Mouse (Mus musculus): ENCODE data around the gene Cd320. TPM values are rescaled to one million over a fixed set of nuclear protein-coding genes. Genes with fewer than 3 reads are reported as not detected.
"Not testable (repeated sequence)": the region's sequence is repeated elsewhere in the genome, so short reads cannot be mapped to it uniquely, and the experiment has no call there.

Gene Cd320
- polyA plus RNA-seq, 1 experiment from 2014 or later, result 63.5 TPM

- 70% methylated on average over 4 of the region's 4 CpGs for WGBS
Observed at GRCm38 (mm10) chr17:33812990-33813389, 29.9 kb upstream of the Cd320 start.

GRCm38 (mm10) chr17:33815399-33815798 lies 27.5 kb upstream of the Cd320 start:
- Histone ChIP-seq H3K36me3 (peaks cover 15% of the 10 kb centered on the region), H3K4me1 (peaks cover 24% of the 10 kb centered on the region), H3K9me3 (no peaks in the 10 kb centered on the region), H3K4me2 (replicated peaks) (no peak overlapping the region), H3K9ac (replicated peaks) (no peak overlapping the region), H3K27me3 (peaks cover 12% of the 10 kb centered on the region), H3K4me3 (no peak overlapping the region), H3K27ac (replicated peaks) (no peak overlapping the region)
- ATAC-seq (ENCODE audit: low FRiP score, low read depth), result no peak
- 88% methylated on average over 6 of the region's 6 CpGs for WGBS

More at GRCm38 (mm10) chr17:33812990-33813389, 29.9 kb upstream of the Cd320 start:
- Histone ChIP-seq H3K9me3 (no peaks in the 10 kb centered on the region), H3K4me2 (replicated peaks) (no peak overlapping the region), H3K36me3 (no peaks in the 10 kb centered on the region), H3K4me1 (peaks cover 18% of the 10 kb centered on the region), H3K4me3 (no peak overlapping the region), H3K27ac (replicated peaks) (no peak overlapping the region), H3K9ac (replicated peaks) (no peak overlapping the region), H3K27me3 (peaks cover 12% of the 10 kb centered on the region)
- ATAC-seq (ENCODE audit: low FRiP score, low read depth), result no peak

- H3K27me3 ChIP-seq, result peaks cover 3% of the 10 kb centered on the region; the same call in 1 of the 2 replicates
- peaks cover 27% of the 10 kb centered on the region for H3K36me3 ChIP-seq
- peak overlapping the region; percentile 76; the same call in 1 of the 2 replicates for H3K9ac ChIP-seq (replicated peaks)
- 82% methylated on average over 5 of the region's 5 CpGs for WGBS
- H3K4me3 ChIP-seq, result peak overlapping the region; percentile 60; the same call in 1 of the 2 replicates
- ATAC-seq (ENCODE audit: low FRiP score, low read depth), result no peak
- peak overlapping the region; percentile 88 for H3K4me2 ChIP-seq (replicated peaks)
- H3K4me1 ChIP-seq, result peaks cover 20% of the 10 kb centered on the region
- no peak overlapping the region for H3K27ac ChIP-seq (replicated peaks)
- H3K9me3 ChIP-seq, result no peaks in the 10 kb centered on the region
Observed at GRCm38 (mm10) chr17:33816612-33817011, 26.3 kb upstream of the Cd320 start.

- H3K27ac ChIP-seq (replicated peaks), result peak overlapping the region; percentile 87
- no peaks in the 10 kb centered on the region for H3K9me3 ChIP-seq
- ATAC-seq (ENCODE audit: low FRiP score, low read depth), result peak; percentile 97
- H3K4me1 ChIP-seq, result peaks cover 27% of the 10 kb centered on the region
- H3K4me3 ChIP-seq, result peak overlapping the region; percentile 60
- peak overlapping the region; percentile 76 for H3K9ac ChIP-seq (replicated peaks)
- no peaks in the 10 kb centered on the region; the same call in 1 of the 2 replicates for H3K27me3 ChIP-seq
- peaks cover 34% of the 10 kb centered on the region for H3K36me3 ChIP-seq
- WGBS, result under 1% methylated on average over 89 of the region's 89 CpGs
- peak overlapping the region; percentile 88 for H3K4me2 ChIP-seq (replicated peaks)
Observed at GRCm38 (mm10) chr17:33817184-33817968, 25.5 kb upstream of the Cd320 start.

- Histone ChIP-seq H3K36me3 (peaks cover 40% of the 10 kb centered on the region), H3K27ac (replicated peaks) (peak overlapping the region; percentile 87), H3K4me2 (replicated peaks) (peak overlapping the region; percentile 88), H3K4me1 (peaks cover 34% of the 10 kb centered on the region), H3K9ac (replicated peaks) (peak overlapping the region; percentile 76), H3K27me3 (no peaks in the 10 kb centered on the region), H3K9me3 (no peaks in the 10 kb centered on the region), H3K4me3 (peak overlapping the region; percentile 60)
- no peak; the same call in 1 of the 2 replicates for ATAC-seq (ENCODE audit: low FRiP score, low read depth)
- WGBS, result 14% methylated on average over 33 of the region's 33 CpGs
Observed at GRCm38 (mm10) chr17:33817969-33818643, 24.8 kb upstream of the Cd320 start.

- no peak overlapping the region for H3K27ac ChIP-seq (replicated peaks)
Observed at GRCm38 (mm10) chr17:33822436-33822959, 20.4 kb upstream of the Cd320 start.

GRCm38 (mm10) chr17:33823171-33823570 lies 19.7 kb upstream of the Cd320 start:
- not testable (repeated sequence) for H3K9me3 ChIP-seq; H3K27me3 ChIP-seq; ATAC-seq (ENCODE audit: low FRiP score, low read depth); H3K27ac ChIP-seq (replicated peaks)
- 89% methylated on average over 8 of the region's 8 CpGs for WGBS
- Histone ChIP-seq H3K9ac (replicated peaks) (peak overlapping the region; percentile 76), H3K36me3 (peaks cover 46% of the 10 kb centered on the region), H3K4me2 (replicated peaks) (peak overlapping the region; percentile 95), H3K4me1 (peaks cover 40% of the 10 kb centered on the region), H3K4me3 (peak overlapping the region; percentile 80)

More at GRCm38 (mm10) chr17:33822436-33822959, 20.4 kb upstream of the Cd320 start:
- WGBS, result 92% methylated on average over 1 of the region's 1 CpGs
- H3K4me2 ChIP-seq (replicated peaks), result peak overlapping the region; percentile 95; the same call in 1 of the 2 replicates
- no peaks in the 10 kb centered on the region for H3K9me3 ChIP-seq
- H3K4me3 ChIP-seq, result no peak overlapping the region; the same call in 1 of the 2 replicates
- peaks cover 44% of the 10 kb centered on the region for H3K36me3 ChIP-seq
- H3K4me1 ChIP-seq, result peaks cover 46% of the 10 kb centered on the region
- ATAC-seq (ENCODE audit: low FRiP score, low read depth), result no peak
- H3K27me3 ChIP-seq, result no peaks in the 10 kb centered on the region
- 0 out of 2 replicates have a peak overlapping the region, but pooled peaks have one; percentile 76 for H3K9ac ChIP-seq (replicated peaks)

GRCm38 (mm10) chr17:33824084-33824996 lies 18.6 kb upstream of the Cd320 start, which contains the start of the genes Rps28 and Ndufa7:
Gene Rps28 (minus strand): TSS chr17:33824562.
Gene Ndufa7 (plus strand): TSS chr17:33824572.
- under 1% methylated on average over 51 of the region's 51 CpGs for WGBS
- H3K4me3 ChIP-seq, result peak within 1 kb of the TSS; percentile 80
- peaks cover 47% of the 10 kb centered on the region for H3K36me3 ChIP-seq
- H3K9ac ChIP-seq (replicated peaks), result peak within 1 kb of the TSS; percentile 76
- peak within 1 kb of the TSS; percentile 95 for H3K4me2 ChIP-seq (replicated peaks)
- peak within 1 kb of the TSS; percentile 75 for H3K27ac ChIP-seq (replicated peaks)
- H3K4me1 ChIP-seq, result peaks cover 36% of the 10 kb centered on the region
- H3K27me3 ChIP-seq, result no peaks in the 10 kb centered on the region
- no peaks in the 10 kb centered on the region for H3K9me3 ChIP-seq
- peak; percentile 95 for ATAC-seq (ENCODE audit: low FRiP score, low read depth)

GRCm38 (mm10) chr17:33824997-33825330 lies 17.9 kb upstream of the Cd320 start:
- not testable (repeated sequence) for H3K9me3 ChIP-seq; ATAC-seq (ENCODE audit: low FRiP score, low read depth); H3K27me3 ChIP-seq
- Histone ChIP-seq H3K4me3 (peak overlapping the region; percentile 80), H3K4me2 (replicated peaks) (peak overlapping the region; percentile 77), H3K4me1 (peaks cover 36% of the 10 kb centered on the region), H3K9ac (replicated peaks) (peak overlapping the region; percentile 76), H3K27ac (replicated peaks) (0 out of 2 replicates have a peak overlapping the region, but pooled peaks have one; percentile 75), H3K36me3 (peaks cover 48% of the 10 kb centered on the region)
- WGBS, result 6% methylated on average over 6 of the region's 6 CpGs

GRCm38 (mm10) chr17:33825462-33825861 lies 17.4 kb upstream of the Cd320 start:
- H3K4me2 ChIP-seq (replicated peaks), result peak overlapping the region; percentile 77
- no peaks in the 10 kb centered on the region for H3K27me3 ChIP-seq
- no peak for ATAC-seq (ENCODE audit: low FRiP score, low read depth)
- peaks cover 36% of the 10 kb centered on the region for H3K4me1 ChIP-seq
- peak overlapping the region; percentile 80 for H3K4me3 ChIP-seq
- 88% methylated on average over 8 of the region's 8 CpGs for WGBS
- peaks cover 48% of the 10 kb centered on the region for H3K36me3 ChIP-seq
- peak overlapping the region; percentile 76 for H3K9ac ChIP-seq (replicated peaks)
- H3K27ac ChIP-seq (replicated peaks), result no peak overlapping the region
- H3K9me3 ChIP-seq, result no peaks in the 10 kb centered on the region

- no peak overlapping the region for H3K4me2 ChIP-seq (replicated peaks)
- H3K27me3 ChIP-seq, result no peaks in the 10 kb centered on the region
- 2% methylated on average over 3 of the region's 3 CpGs for WGBS
- H3K27ac ChIP-seq (replicated peaks), result no peak overlapping the region
- H3K9me3 ChIP-seq, result no peaks in the 10 kb centered on the region
- no peak for ATAC-seq (ENCODE audit: low FRiP score, low read depth)
- peaks cover 29% of the 10 kb centered on the region for H3K4me1 ChIP-seq
- H3K36me3 ChIP-seq, result peaks cover 48% of the 10 kb centered on the region
- no peak overlapping the region for H3K4me3 ChIP-seq
- no peak overlapping the region for H3K9ac ChIP-seq (replicated peaks)
Observed at GRCm38 (mm10) chr17:33826850-33827249, 16.0 kb upstream of the Cd320 start.

Measured in midbrain, embryonic 12.5 days (tissue).